Mouse (Mus musculus): ENCODE results near the gene Galk1. TPM values are rescaled to one million over a fixed set of nuclear protein-coding genes. Genes with fewer than 3 reads are reported as not detected.
A peak's percentile ranks its signal among the peaks of the same experiment; 100 is the strongest.

The Galk1 gene
- polyA plus RNA-seq, 1 experiment from 2014 or later: 200 TPM

DNA sequence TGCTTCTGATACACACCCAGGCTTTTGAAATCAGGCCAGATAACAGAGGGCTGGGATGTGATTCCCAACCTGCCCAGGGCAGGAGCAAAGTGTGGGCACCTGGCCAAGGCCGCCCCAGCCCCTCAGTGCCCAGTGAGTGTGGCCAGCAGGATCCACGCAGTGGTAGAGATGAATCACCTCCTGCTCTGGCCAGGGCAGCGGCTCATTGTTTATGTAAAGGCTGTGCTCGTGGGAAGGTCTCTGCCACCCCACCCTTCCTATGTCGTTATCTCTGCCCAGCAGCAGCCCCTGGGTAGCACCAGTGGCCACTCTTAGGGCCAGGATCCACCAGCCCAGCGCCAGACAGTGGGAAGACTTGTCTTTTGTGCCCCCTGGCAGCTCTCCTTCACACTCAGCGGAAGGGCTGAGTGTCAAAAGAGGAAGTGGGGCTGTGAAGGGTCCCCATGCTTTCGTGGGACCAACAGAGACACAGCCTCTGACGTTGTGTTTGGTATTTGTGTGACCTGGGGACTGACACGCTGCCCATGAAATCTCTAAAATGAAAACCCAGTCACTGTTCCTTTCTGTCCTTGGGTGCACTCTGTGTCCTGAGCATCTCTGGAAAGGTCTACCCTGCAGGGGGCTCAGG is 47.4 kb downstream of the Galk1 start:
- Histone ChIP-seq H3K27ac (0 out of 2 replicates have a peak overlapping the region, but pooled peaks have one; percentile 15), H3K27me3 (replicated peaks) (no peaks in the 10 kb centered on the region), H3K36me3 (peaks cover 71% of the 10 kb centered on the region), H3K9ac (0 out of 2 replicates have a peak overlapping the region, but pooled peaks have one; percentile 12), H3K4me2 (no peak overlapping the region), H3K4me1 (peaks cover 32% of the 10 kb centered on the region), H3K4me3 (no peak overlapping the region), H3K9me3 (replicated peaks) (no peaks in the 10 kb centered on the region)
- peak; percentile 57 for ATAC-seq
- 35% methylated on average over 10 of the region's 10 CpGs for WGBS (ENCODE audit: insufficient replicate concordance)

DNA sequence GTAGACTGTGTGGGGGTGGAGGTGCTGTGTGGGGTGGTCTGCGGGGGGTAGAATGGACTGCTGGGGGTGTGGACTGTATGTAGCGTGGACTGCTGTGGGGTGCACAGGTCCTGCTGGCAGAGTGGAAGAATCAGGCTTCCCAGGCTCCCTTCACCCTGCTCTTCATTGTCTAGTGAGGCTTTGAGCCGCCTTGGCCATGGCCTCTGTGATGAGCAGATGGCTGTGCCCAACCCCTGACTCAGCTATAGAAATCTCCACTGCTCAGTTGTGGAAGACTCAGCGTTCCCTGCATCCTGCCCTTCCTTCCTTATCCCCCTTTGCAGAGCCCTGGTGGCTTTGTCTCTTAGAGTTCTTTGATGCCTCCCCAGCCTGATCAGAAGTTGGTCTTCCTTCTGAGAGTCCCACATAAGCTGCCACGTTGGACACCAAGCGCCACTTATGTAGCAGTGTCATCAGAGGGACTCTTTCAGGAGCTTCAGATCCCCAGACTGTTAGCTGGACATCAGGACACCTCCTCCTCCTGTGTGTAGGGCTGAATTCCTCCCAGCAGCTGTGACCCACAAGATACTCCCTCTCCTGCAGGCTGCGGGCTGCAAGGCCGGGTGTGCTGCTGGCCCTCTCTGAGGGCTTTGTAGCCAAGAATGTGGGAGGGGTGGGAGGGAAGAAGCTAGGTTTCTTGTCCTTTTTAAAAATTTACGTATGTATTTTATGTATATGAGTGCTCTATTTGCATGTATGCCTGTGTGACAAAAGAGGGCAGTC is 49.7 kb downstream of the Galk1 start:
- no peak overlapping the region for H3K9ac ChIP-seq
- WGBS (ENCODE audit: insufficient replicate concordance): 85% methylated on average over 9 of the region's 9 CpGs
- no peak for ATAC-seq
- no peak overlapping the region for H3K4me2 ChIP-seq
- H3K4me1 ChIP-seq: peaks cover 22% of the 10 kb centered on the region
- H3K4me3 ChIP-seq: no peak overlapping the region
- no peak overlapping the region for H3K27ac ChIP-seq
- H3K27me3 ChIP-seq (replicated peaks): no peaks in the 10 kb centered on the region
- H3K9me3 ChIP-seq (replicated peaks): no peaks in the 10 kb centered on the region
- peaks cover 91% of the 10 kb centered on the region for H3K36me3 ChIP-seq

DNA sequence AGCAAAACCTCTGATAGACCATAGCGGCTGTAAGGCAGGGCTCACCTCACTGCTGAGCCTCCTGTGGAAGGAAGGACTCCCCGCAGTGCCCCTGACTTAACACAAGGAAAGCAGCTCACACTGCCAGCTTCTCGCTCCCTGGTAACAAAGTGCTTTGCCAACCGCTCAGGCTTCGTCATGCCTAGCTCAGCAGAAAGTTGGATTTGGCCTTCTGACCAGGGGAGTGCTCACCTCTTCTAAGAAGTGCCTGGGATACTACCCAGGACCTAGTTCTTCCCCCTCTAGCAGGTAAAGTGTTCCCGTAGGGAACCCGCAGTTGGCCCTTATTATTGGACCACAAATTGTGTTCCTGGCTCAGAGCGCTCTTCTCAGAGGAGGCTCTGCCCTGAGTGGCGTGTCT is 53.5 kb downstream of the Galk1 start:
- WGBS (ENCODE audit: insufficient replicate concordance): 90% methylated on average over 9 of the region's 9 CpGs
- no peaks in the 10 kb centered on the region for H3K27me3 ChIP-seq (replicated peaks)

More for the DNA sequence above, 53.5 kb downstream of the Galk1 start:
- no peak for ATAC-seq
- no peak overlapping the region for H3K9ac ChIP-seq
- H3K4me3 ChIP-seq: no peak overlapping the region
- peaks cover 94% of the 10 kb centered on the region for H3K36me3 ChIP-seq
- H3K9me3 ChIP-seq (replicated peaks): no peaks in the 10 kb centered on the region
- peaks cover 13% of the 10 kb centered on the region for H3K4me1 ChIP-seq
- no peak overlapping the region for H3K27ac ChIP-seq
- no peak overlapping the region for H3K4me2 ChIP-seq

Other genes starting within 250 kb of the Galk1 start
- 16.9 and 17.0 TPM in 2 replicates for gene Tmem94, start 247.3 kb downstream of the Galk1 start, polyA plus RNA-seq (2016; fragmentation: Nextera tagmentation; extraction: Ambion mirVana)
- 8.3 and 9.2 TPM in 2 replicates for gene Caskin2, start 199.1 kb downstream of the Galk1 start, polyA plus RNA-seq (2016; fragmentation: Nextera tagmentation; extraction: Ambion mirVana)
- gene Tsen54, start 198.0 kb downstream of the Galk1 start, polyA plus RNA-seq (2016; fragmentation: Nextera tagmentation; extraction: Ambion mirVana): 23.5 and 25.6 TPM in 2 replicates
- gene Llgl2, start 188.7 kb downstream of the Galk1 start, polyA plus RNA-seq (2016; fragmentation: Nextera tagmentation; extraction: Ambion mirVana): 13.4 and 14.3 TPM in 2 replicates
- 0.38 and 0.83 TPM in 2 replicates for gene Myo15b, start 154.3 kb downstream of the Galk1 start, polyA plus RNA-seq (2016; fragmentation: Nextera tagmentation; extraction: Ambion mirVana)
- gene Smim5, start 112.8 kb downstream of the Galk1 start, polyA plus RNA-seq (2016; fragmentation: Nextera tagmentation; extraction: Ambion mirVana): 47.5 and 48.9 TPM in 2 replicates
- gene Smim6, start 100.7 kb downstream of the Galk1 start, polyA plus RNA-seq (2016; fragmentation: Nextera tagmentation; extraction: Ambion mirVana): 3.1 and 3.7 TPM in 2 replicates
- gene Sap30bp, start 79.4 kb downstream of the Galk1 start, polyA plus RNA-seq (2016; fragmentation: Nextera tagmentation; extraction: Ambion mirVana): 23.1 and 24.5 TPM in 2 replicates
- gene Recql5, start 79.2 kb downstream of the Galk1 start, polyA plus RNA-seq (2016; fragmentation: Nextera tagmentation; extraction: Ambion mirVana): 14.9 and 17.6 TPM in 2 replicates
- 0.31 and 0.44 TPM in 2 replicates for gene Itgb4, start 38.0 kb downstream of the Galk1 start, polyA plus RNA-seq (2016; fragmentation: Nextera tagmentation; extraction: Ambion mirVana)
- 816 and 835 TPM in 2 replicates for gene H3f3b, start 15.2 kb upstream of the Galk1 start, polyA plus RNA-seq (2016; fragmentation: Nextera tagmentation; extraction: Ambion mirVana)
- gene Unk, start 17.6 kb upstream of the Galk1 start, polyA plus RNA-seq (2016; fragmentation: Nextera tagmentation; extraction: Ambion mirVana): 18.7 and 20.2 TPM in 2 replicates
- gene Unc13d, start 65.2 kb upstream of the Galk1 start, polyA plus RNA-seq (2016; fragmentation: Nextera tagmentation; extraction: Ambion mirVana): 48.9 and 50.1 TPM in 2 replicates
- gene Wbp2, start 74.3 kb upstream of the Galk1 start, polyA plus RNA-seq (2016; fragmentation: Nextera tagmentation; extraction: Ambion mirVana): 76.4 and 77.8 TPM in 2 replicates
- gene Trim47, start 114.5 kb upstream of the Galk1 start, polyA plus RNA-seq (2016; fragmentation: Nextera tagmentation; extraction: Ambion mirVana): 6.2 TPM in 2 replicates
- gene Trim65, start 118.4 kb upstream of the Galk1 start, polyA plus RNA-seq (2016; fragmentation: Nextera tagmentation; extraction: Ambion mirVana): 1.7 and 2.0 TPM in 2 replicates
- gene Mrpl38, start 126.1 kb upstream of the Galk1 start, polyA plus RNA-seq (2016; fragmentation: Nextera tagmentation; extraction: Ambion mirVana): 76.7 and 81.5 TPM in 2 replicates
- gene Fbf1, start 155.4 kb upstream of the Galk1 start, polyA plus RNA-seq (2016; fragmentation: Nextera tagmentation; extraction: Ambion mirVana): 14.3 and 15.0 TPM in 2 replicates
- gene Ten1, start 186.1 kb upstream of the Galk1 start, polyA plus RNA-seq (2016; fragmentation: Nextera tagmentation; extraction: Ambion mirVana): 43.4 and 44.0 TPM in 2 replicates
- gene Acox1, start 186.3 kb upstream of the Galk1 start, polyA plus RNA-seq (2016; fragmentation: Nextera tagmentation; extraction: Ambion mirVana): 15.3 and 19.7 TPM in 2 replicates
- 0.30 and 0.31 TPM in 2 replicates for gene Evpl, start 225.4 kb upstream of the Galk1 start, polyA plus RNA-seq (2016; fragmentation: Nextera tagmentation; extraction: Ambion mirVana)

All from liver, embryonic 12.5 days (tissue).